ENCODE assay signal across 21 mouse cellular contexts in the genomic region with DNA sequence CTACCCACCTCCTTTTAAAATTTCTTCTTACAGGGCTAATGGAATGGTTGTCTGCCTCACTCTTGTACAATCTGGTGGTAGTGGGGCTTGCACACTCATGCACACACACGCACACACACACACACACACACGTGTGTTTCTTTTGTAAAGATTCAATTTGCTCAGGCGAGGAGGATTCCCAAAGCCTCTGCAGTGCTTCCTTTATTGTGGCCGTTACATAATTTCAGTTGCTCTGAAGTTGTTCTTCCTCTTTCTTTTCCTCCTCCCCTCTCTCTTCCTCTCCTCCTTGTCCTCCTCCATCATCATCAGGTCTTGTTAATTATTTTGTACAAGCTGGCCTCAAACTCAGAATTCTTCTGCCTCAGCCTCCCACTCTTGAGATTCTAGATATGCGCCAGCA. TPM values are rescaled to one million over a fixed set of nuclear protein-coding genes. Genes with fewer than 3 reads are reported as not detected.
DNase-seq lines count a peak whose midpoint lies in the region; ATAC-seq and TF ChIP-seq lines count a peak whose summit lies in the region.
"Had no signal": no experiment of that assay in that cellular context is flagged by ENCODE, and none has a peak within 500 bp of the region (broad histone marks: within the 10 kb centered on the region; RNA-seq: fewer than 3 reads in every experiment).

No protein-coding gene starts in this region.

- peaks cover 19% of the 10 kb centered on the region for H3K4me1 ChIP-seq in heart, adult 2 months (ENCODE audit: control insufficient read depth, insufficient read depth, low read length)
- peaks cover 25% of the 10 kb centered on the region for H3K4me1 ChIP-seq in bone marrow macrophage, adult 2 months (ENCODE audit: control insufficient read depth, insufficient read depth, low read length)
- H3K4me1 ChIP-seq in hindbrain, embryonic 13.5 days (replicated peaks): peaks cover 11% of the 10 kb centered on the region; the same call in 1 of the 2 replicates

- TF ChIP-seq EP300 in heart, adult 2 months (IDR thresholded peaks at IDR 0.05; ENCODE audit: insufficient read depth, low read depth, low read length): no peak

- H3K79me2 ChIP-seq in heart, adult 2 months (replicated peaks; ENCODE audit: control insufficient read depth, insufficient read depth, low read length): 0 out of 2 replicates have a peak, but pooled peaks cover 3% of the 10 kb centered on the region

- no peak for TF ChIP-seq CTCF in heart, adult 2 months (IDR thresholded peaks at IDR 0.05)
- no peak for TF ChIP-seq CTCF in layer of hippocampus, adult 2 months (conservative IDR thresholded peaks at IDR 0.05)
- TF ChIP-seq CTCF in bone marrow macrophage, adult 2 months (IDR thresholded peaks at IDR 0.05; ENCODE audit: low read depth, low read length): no peak

- no peak for TF ChIP-seq POLR2A in heart, adult 2 months (IDR thresholded peaks at IDR 0.05; ENCODE audit: insufficient read depth, low read depth, low read length)
- no peak for TF ChIP-seq POLR2A in bone marrow macrophage, adult 2 months (IDR thresholded peaks at IDR 0.05; ENCODE audit: borderline replicate concordance, low read depth, low read length)

- no peaks in the 10 kb centered on the region for H3K27me3 ChIP-seq in heart, adult 2 months (ENCODE audit: control insufficient read depth, insufficient read depth, low read length)
- no peaks in the 10 kb centered on the region for H3K27me3 ChIP-seq in hindbrain, embryonic 13.5 days
- H3K27me3 ChIP-seq: embryonic facial prominence, embryonic 15.5 days; hindbrain, embryonic 15.5 days; neural tube, embryonic 12.5 days; Patski had no signal

- WGBS in heart, adult 2 months: 60% methylated on average over 5 of the region's 5 CpGs
- 85% methylated on average over 5 of the region's 5 CpGs for WGBS in hindbrain, embryonic 13.5 days

- intact Hi-C loops in heart, adult 2 months (cut with DNase I): loop anchor here (2.0 to 5.0 kb wide), 2 partner anchors 21 to 40 kb away; a partner anchor contains a TSS
- intact Hi-C loops in heart, postnatal 36 days (cut with DNase I): loop anchor here (2.0 kb wide), 1 partner anchor 21 kb away; a partner anchor contains a TSS

- no peak for DNase-seq in heart, adult 2 months
- no peak for DNase-seq in heart, postnatal 36 days
- no peak for DNase-seq in layer of hippocampus, adult 2 months (ENCODE audit: low spot score in 2 of 2)
- DNase-seq in layer of hippocampus, postnatal 10 days (ENCODE audit: low spot score in 2 of 2): no peak
- no peak for DNase-seq in adrenal gland, postnatal 25 days
- DNase-seq: cerebellum, adult 2 months; heart, adult 18-20 months; kidney, adult 8-10 months; kidney, postnatal 25 days; lung, postnatal 10 days; midbrain, embryonic 14.5 days; retina, postnatal 1 day; thymus, postnatal 4 days had no signal

- peaks cover 29% of the 10 kb centered on the region for H3K36me3 ChIP-seq in heart, adult 2 months (ENCODE audit: control insufficient read depth, insufficient read depth, low read length)
- peaks cover 33% of the 10 kb centered on the region for H3K36me3 ChIP-seq in hindbrain, embryonic 13.5 days

- H3K27ac ChIP-seq in heart, adult 2 months: peak overlapping the region; percentile 67
- H3K27ac ChIP-seq in layer of hippocampus, adult 2 months: peak overlapping the region; percentile 73
- H3K27ac ChIP-seq in bone marrow macrophage, adult 2 months (ENCODE audit: insufficient read depth, low read depth, low read length): peak overlapping the region; percentile 45
- H3K27ac ChIP-seq in hindbrain, embryonic 13.5 days: no peak overlapping the region
- H3K27ac ChIP-seq: embryonic facial prominence, embryonic 15.5 days; hindbrain, embryonic 15.5 days; neural tube, embryonic 12.5 days had no signal

- ATAC-seq in hematopoietic stem cell, adult 5-6 weeks (replicated peaks in 1 of 2; ENCODE audit: insufficient read depth in 1 of 2, low FRiP score in 2 of 2, low TSS enrichment in 1 of 2, low read depth in 1 of 2, poor library complexity in 2 of 2, severe bottlenecking in 2 of 2): peak; percentile 48 to 73; a peak in 2 of 4 replicates
- ATAC-seq in hindbrain, embryonic 13.5 days (ENCODE audit: low FRiP score): no peak
- ATAC-seq: forebrain, embryonic 14.5 days; Patski had no signal

- H3K4me3 ChIP-seq in heart, adult 2 months: no peak overlapping the region
- H3K4me3 ChIP-seq in layer of hippocampus, adult 2 months: no peak overlapping the region
- H3K4me3 ChIP-seq in bone marrow macrophage, adult 2 months (ENCODE audit: insufficient read depth, low read length): peak overlapping the region; percentile 34
- H3K4me3 ChIP-seq in hindbrain, embryonic 13.5 days: no peak overlapping the region
- H3K4me3 ChIP-seq: embryonic facial prominence, embryonic 15.5 days; hindbrain, embryonic 15.5 days; neural tube, embryonic 12.5 days had no signal

- no peaks in the 10 kb centered on the region for H3K9me3 ChIP-seq in hindbrain, embryonic 13.5 days
- H3K9me3 ChIP-seq: embryonic facial prominence, embryonic 15.5 days; hindbrain, embryonic 15.5 days had no signal

- H3K4me2 ChIP-seq in hindbrain, embryonic 13.5 days: no peak overlapping the region
- H3K4me2 ChIP-seq: embryonic facial prominence, embryonic 15.5 days; hindbrain, embryonic 15.5 days; neural tube, embryonic 12.5 days had no signal

- no peak overlapping the region for H3K9ac ChIP-seq in heart, adult 2 months (ENCODE audit: low read depth, low read length)
- H3K9ac ChIP-seq in hindbrain, embryonic 13.5 days: no peak overlapping the region
- H3K9ac ChIP-seq: embryonic facial prominence, embryonic 15.5 days; hindbrain, embryonic 15.5 days; neural tube, embryonic 12.5 days had no signal

RNA-seq across cellular contexts. Expression of a gene that starts 20.0 kb away (rescaled TPM):
- 10 to 100 TPM; 14.6 to 16.0 TPM for total RNA-seq in heart, adult 2 months (2021)
- 8.9 and 24.1 TPM in 2 replicates for polyA plus RNA-seq in heart, adult 2 months (2012; rRNA removed)
- total RNA-seq in heart, postnatal 36 days (2021): 10 to 100 TPM; 16.6 to 17.0 TPM
- total RNA-seq in layer of hippocampus, adult 2 months (2021): 10 to 100 TPM; 49.0 to 50.2 TPM
- 10 to 100 TPM; 31.0 to 34.9 TPM for total RNA-seq in layer of hippocampus, postnatal 10 days (2021)
- 24.1 and 26.8 TPM in 2 replicates for polyA plus RNA-seq in bone marrow macrophage, adult 2 months (2012; ENCODE audit: insufficient read depth, insufficient read length, missing spikeins)
- total RNA-seq in hematopoietic stem cell, adult 5-6 weeks (2017): 29.6 and 42.8 TPM in 2 replicates
- total RNA-seq in adrenal gland, postnatal 25 days (2021): 20.7 and 26.8 TPM in 2 replicates
- 10.0 and 10.3 TPM in 2 replicates for polyA plus RNA-seq in hindbrain, embryonic 13.5 days (2015; fragmentation: Nextera tagmentation; extraction: Ambion mirVana)

RNA-seq across cellular contexts. Expression of a gene that starts 39.8 kb away (rescaled TPM):
- total RNA-seq in heart, adult 2 months (2021): 10 to 100 TPM; 21.6 to 24.5 TPM
- 16.7 and 27.5 TPM in 2 replicates for polyA plus RNA-seq in heart, adult 2 months (2012; rRNA removed)
- 10 to 100 TPM; 19.2 to 22.0 TPM for total RNA-seq in heart, postnatal 36 days (2021)
- total RNA-seq in layer of hippocampus, adult 2 months (2021): 10 to 100 TPM; 64.0 to 71.1 TPM
- 10 to 100 TPM; 36.8 to 37.3 TPM for total RNA-seq in layer of hippocampus, postnatal 10 days (2021)
- polyA plus RNA-seq in bone marrow macrophage, adult 2 months (2012; ENCODE audit: insufficient read depth, insufficient read length, missing spikeins): 45.1 and 46.2 TPM in 2 replicates
- 62.4 and 63.9 TPM in 2 replicates for total RNA-seq in hematopoietic stem cell, adult 5-6 weeks (2017)
- 36.5 and 42.1 TPM in 2 replicates for total RNA-seq in adrenal gland, postnatal 25 days (2021)
- polyA plus RNA-seq in hindbrain, embryonic 13.5 days (2015; fragmentation: Nextera tagmentation; extraction: Ambion mirVana): 47.8 and 48.0 TPM in 2 replicates

RNA-seq across cellular contexts. Expression of a gene that starts 46.3 kb away (rescaled TPM):
- 10 to 100 TPM; 21.9 to 25.4 TPM for total RNA-seq in heart, adult 2 months (2021)
- polyA plus RNA-seq in heart, adult 2 months (2012; rRNA removed): 17.5 and 19.4 TPM in 2 replicates
- total RNA-seq in heart, postnatal 36 days (2021): 10 to 100 TPM; 18.2 to 19.7 TPM
- total RNA-seq in layer of hippocampus, adult 2 months (2021): 100 to 1,000 TPM; 242 to 256 TPM
- 100 to 1,000 TPM; 171 to 181 TPM for total RNA-seq in layer of hippocampus, postnatal 10 days (2021)
- polyA plus RNA-seq in bone marrow macrophage, adult 2 months (2012; ENCODE audit: insufficient read depth, insufficient read length, missing spikeins): 9.3 and 11.2 TPM in 2 replicates
- total RNA-seq in hematopoietic stem cell, adult 5-6 weeks (2017): 9.4 and 10.1 TPM in 2 replicates
- 8.4 and 8.6 TPM in 2 replicates for total RNA-seq in adrenal gland, postnatal 25 days (2021)
- polyA plus RNA-seq in hindbrain, embryonic 13.5 days (2015; fragmentation: Nextera tagmentation; extraction: Ambion mirVana): 24.6 and 25.7 TPM in 2 replicates

Comparison
In these comparisons a context has a peak if more than half of its experiments do, and no peak if none do; other contexts are left out.
1. RNA of a gene that starts 46.3 kb away (total RNA-seq): 242 to 256 TPM in layer of hippocampus, adult 2 months and 171 to 181 TPM in layer of hippocampus, postnatal 10 days; 21.9 to 25.4 TPM in heart, adult 2 months, 18.2 to 19.7 TPM in heart, postnatal 36 days, 9.4 to 10.1 TPM in hematopoietic stem cell, adult 5-6 weeks and 8.4 to 8.6 TPM in adrenal gland, postnatal 25 days; every median in the first group is over 4 times any median in the second.